Mouse (Mus musculus): ENCODE results near the gene Mnd1.

The Mnd1 gene

GRCm38 (mm10) chr3:84090982-84091381 lies 64.6 kb downstream of the Mnd1 start:
- peak in 1 of 2 experiments; percentile 33 for DNase-seq (ENCODE audit: low spot score in 2 of 2)

GRCm38 (mm10) chr3:84086921-84087320 lies 68.7 kb downstream of the Mnd1 start:
- no peak for DNase-seq (ENCODE audit: low spot score in 2 of 2)

GRCm38 (mm10) chr3:84086337-84086736 lies 69.2 kb downstream of the Mnd1 start:
- no peak for DNase-seq (ENCODE audit: low spot score in 2 of 2)

- no peak for DNase-seq (ENCODE audit: low spot score in 2 of 2)
Observed at GRCm38 (mm10) chr3:84085429-84085828, 70.2 kb downstream of the Mnd1 start.

- DNase-seq (ENCODE audit: low spot score in 2 of 2), result no peak
Observed at GRCm38 (mm10) chr3:84081208-84081722, 74.3 kb downstream of the Mnd1 start.

GRCm38 (mm10) chr3:84080074-84080473 lies 75.5 kb downstream of the Mnd1 start:
- no peak for DNase-seq (ENCODE audit: low spot score in 2 of 2)

- DNase-seq (ENCODE audit: low spot score in 2 of 2), result no peak
Observed at GRCm38 (mm10) chr3:84077505-84077904, 78.1 kb downstream of the Mnd1 start.

GRCm38 (mm10) chr3:84076543-84077332 lies 78.8 kb downstream of the Mnd1 start:
- DNase-seq (ENCODE audit: low spot score in 2 of 2), result no peak

GRCm38 (mm10) chr3:84075516-84075915 lies 80.1 kb downstream of the Mnd1 start:
- no peak for DNase-seq (ENCODE audit: low spot score in 2 of 2)

- DNase-seq (ENCODE audit: low spot score in 2 of 2), result no peak
Observed at GRCm38 (mm10) chr3:84074777-84075176, 80.8 kb downstream of the Mnd1 start.

GRCm38 (mm10) chr3:84071641-84072040 lies 83.9 kb downstream of the Mnd1 start:
- no peak for DNase-seq (ENCODE audit: low spot score in 2 of 2)

- DNase-seq (ENCODE audit: low spot score in 2 of 2), result no peak
Observed at GRCm38 (mm10) chr3:84070811-84071210, 84.8 kb downstream of the Mnd1 start.

- no peak for DNase-seq (ENCODE audit: low spot score in 2 of 2)
Observed at GRCm38 (mm10) chr3:84068831-84069709, 86.5 kb downstream of the Mnd1 start.

GRCm38 (mm10) chr3:84065825-84066224 lies 89.8 kb downstream of the Mnd1 start:
- peak; percentile 44 to 45 for DNase-seq (ENCODE audit: low spot score in 2 of 2)

- no peak for DNase-seq (ENCODE audit: low spot score in 2 of 2)
Observed at GRCm38 (mm10) chr3:84063369-84063914, 92.1 kb downstream of the Mnd1 start.

- no peak for DNase-seq (ENCODE audit: low spot score in 2 of 2)
Observed at GRCm38 (mm10) chr3:84061523-84062453, 93.8 kb downstream of the Mnd1 start.

- DNase-seq (ENCODE audit: low spot score in 2 of 2), result no peak
Observed at GRCm38 (mm10) chr3:84060946-84061345, 94.6 kb downstream of the Mnd1 start.

- no peak for DNase-seq (ENCODE audit: low spot score in 2 of 2)
Observed at GRCm38 (mm10) chr3:84060128-84060527, 95.5 kb downstream of the Mnd1 start.

GRCm38 (mm10) chr3:84059676-84060075 lies 95.9 kb downstream of the Mnd1 start:
- no peak for DNase-seq (ENCODE audit: low spot score in 2 of 2)

GRCm38 (mm10) chr3:84059261-84059660 lies 96.3 kb downstream of the Mnd1 start:
- DNase-seq (ENCODE audit: low spot score in 2 of 2), result no peak

GRCm38 (mm10) chr3:84048729-84049175 lies 106.8 kb downstream of the Mnd1 start:
- DNase-seq (ENCODE audit: low spot score in 2 of 2), result no peak
